Mouse (Mus musculus): ENCODE results near the gene Rcn3. TPM values are rescaled to one million over a fixed set of nuclear protein-coding genes. Genes with fewer than 3 reads are reported as not detected.
"Not testable (repeated sequence)": the region's sequence is repeated elsewhere in the genome, so short reads cannot be mapped to it uniquely, and the experiment has no call there.

Rcn3 gene
- polyA plus RNA-seq, 1 experiment from 2014 or later, result 376 TPM

- H3K27me3 ChIP-seq, result no peaks in the 10 kb centered on the region
- no peaks in the 10 kb centered on the region; the same call in 1 of the 2 replicates for H3K36me3 ChIP-seq
- peaks cover 36% of the 10 kb centered on the region for H3K4me1 ChIP-seq
- no peak overlapping the region for H3K9ac ChIP-seq
- no peak overlapping the region for H3K4me3 ChIP-seq
- 34% methylated on average over 6 of the region's 6 CpGs for WGBS
- H3K9me3 ChIP-seq, result no peaks in the 10 kb centered on the region
- H3K27ac ChIP-seq, result peak overlapping the region; percentile 60; the same call in 1 of the 2 replicates
- no peak for ATAC-seq (ENCODE audit: insufficient number of reproducible peaks, insufficient read depth, low FRiP score, low TSS enrichment, low read depth)
- no peak overlapping the region for H3K4me2 ChIP-seq
Measured at GRCm38 (mm10) chr7:45106441-45106840, 14.4 kb upstream of the Rcn3 start.

- no peaks in the 10 kb centered on the region for H3K9me3 ChIP-seq
- no peaks in the 10 kb centered on the region; the same call in 1 of the 2 replicates for H3K36me3 ChIP-seq
- peaks cover 36% of the 10 kb centered on the region for H3K4me1 ChIP-seq
- H3K9ac ChIP-seq, result no peak overlapping the region
- no peak overlapping the region for H3K27ac ChIP-seq
- H3K27me3 ChIP-seq, result no peaks in the 10 kb centered on the region
- ATAC-seq (ENCODE audit: insufficient number of reproducible peaks, insufficient read depth, low FRiP score, low TSS enrichment, low read depth), result no peak
- WGBS, result 76% methylated on average over 8 of the region's 8 CpGs
- H3K4me3 ChIP-seq, result no peak overlapping the region
- no peak overlapping the region for H3K4me2 ChIP-seq
Measured at GRCm38 (mm10) chr7:45105491-45105890, 13.5 kb upstream of the Rcn3 start.

- ATAC-seq (ENCODE audit: insufficient number of reproducible peaks, insufficient read depth, low FRiP score, low TSS enrichment, low read depth), result no peak
- WGBS, result 83% methylated on average over 5 of the region's 5 CpGs
Measured at GRCm38 (mm10) chr7:45104941-45105340, 12.9 kb upstream of the Rcn3 start.

GRCm38 (mm10) chr7:45103652-45104180 lies 11.7 kb upstream of the Rcn3 start, which contains the start of gene Fcgrt:
TSS of gene Fcgrt (minus strand) at chr7:45103851.
- 37% methylated on average over 7 of the region's 7 CpGs for WGBS

More at GRCm38 (mm10) chr7:45104941-45105340, 12.9 kb upstream of the Rcn3 start:
- no peaks in the 10 kb centered on the region for H3K9me3 ChIP-seq
- no peaks in the 10 kb centered on the region; the same call in 1 of the 2 replicates for H3K36me3 ChIP-seq
- no peak overlapping the region for H3K4me3 ChIP-seq
- no peak overlapping the region for H3K4me2 ChIP-seq
- H3K27me3 ChIP-seq, result no peaks in the 10 kb centered on the region
- H3K9ac ChIP-seq, result no peak overlapping the region
- H3K4me1 ChIP-seq, result peaks cover 36% of the 10 kb centered on the region
- H3K27ac ChIP-seq, result no peak overlapping the region

GRCm38 (mm10) chr7:45102940-45103585 lies 11.0 kb upstream of the Rcn3 start:
- Histone ChIP-seq H3K27me3 (no peaks in the 10 kb centered on the region), H3K36me3 (peaks cover 6% of the 10 kb centered on the region), H3K27ac (peak overlapping the region; percentile 94), H3K9me3 (no peaks in the 10 kb centered on the region), H3K4me3 (peak overlapping the region; percentile 40), H3K9ac (peak overlapping the region; percentile 70), H3K4me1 (peaks cover 36% of the 10 kb centered on the region), H3K4me2 (peak overlapping the region; percentile 61)
- WGBS, result 49% methylated on average over 9 of the region's 9 CpGs
- ATAC-seq (ENCODE audit: insufficient number of reproducible peaks, insufficient read depth, low FRiP score, low TSS enrichment, low read depth), result no peak

More at GRCm38 (mm10) chr7:45103652-45104180, 11.7 kb upstream of the Rcn3 start, which contains the start of gene Fcgrt:
- Histone ChIP-seq H3K9me3 (no peaks in the 10 kb centered on the region), H3K27ac (peak within 1 kb of the TSS; percentile 94), H3K9ac (peak within 1 kb of the TSS; percentile 70), H3K27me3 (no peaks in the 10 kb centered on the region), H3K36me3 (peaks cover 4% of the 10 kb centered on the region), H3K4me1 (peaks cover 36% of the 10 kb centered on the region), H3K4me3 (peak within 1 kb of the TSS; percentile 40), H3K4me2 (peak within 1 kb of the TSS; percentile 61)
- ATAC-seq (ENCODE audit: insufficient number of reproducible peaks, insufficient read depth, low FRiP score, low TSS enrichment, low read depth), result peak; percentile 88

GRCm38 (mm10) chr7:45102441-45102840 lies 10.4 kb upstream of the Rcn3 start:
- 91% methylated on average over 11 of the region's 11 CpGs for WGBS
- Histone ChIP-seq H3K4me2 (peak overlapping the region; percentile 61), H3K9me3 (no peaks in the 10 kb centered on the region), H3K27ac (peak overlapping the region; percentile 94; the same call in 1 of the 2 replicates), H3K36me3 (peaks cover 8% of the 10 kb centered on the region), H3K4me1 (peaks cover 36% of the 10 kb centered on the region), H3K4me3 (peak overlapping the region; percentile 40), H3K9ac (no peak overlapping the region; the same call in 1 of the 2 replicates), H3K27me3 (no peaks in the 10 kb centered on the region)
- ATAC-seq (ENCODE audit: insufficient number of reproducible peaks, insufficient read depth, low FRiP score, low TSS enrichment, low read depth), result no peak

- ATAC-seq (ENCODE audit: insufficient number of reproducible peaks, insufficient read depth, low FRiP score, low TSS enrichment, low read depth), result no peak
- Histone ChIP-seq H3K4me2 (no peak overlapping the region), H3K9ac (no peak overlapping the region), H3K27me3 (no peaks in the 10 kb centered on the region), H3K36me3 (peaks cover 21% of the 10 kb centered on the region), H3K9me3 (no peaks in the 10 kb centered on the region), H3K4me1 (peaks cover 29% of the 10 kb centered on the region), H3K4me3 (no peak overlapping the region), H3K27ac (no peak overlapping the region)
- 94% methylated on average over 6 of the region's 6 CpGs for WGBS
Measured at GRCm38 (mm10) chr7:45100046-45100445, 8.0 kb upstream of the Rcn3 start.

GRCm38 (mm10) chr7:45098541-45099240 lies 6.7 kb upstream of the Rcn3 start:
- Histone ChIP-seq H3K4me1 (peaks cover 32% of the 10 kb centered on the region), H3K36me3 (peaks cover 23% of the 10 kb centered on the region), H3K27me3 (no peaks in the 10 kb centered on the region), H3K9me3 (no peaks in the 10 kb centered on the region), H3K4me3 (no peak overlapping the region), H3K4me2 (no peak overlapping the region), H3K27ac (no peak overlapping the region), H3K9ac (no peak overlapping the region)
- WGBS, result 87% methylated on average over 8 of the region's 8 CpGs
- ATAC-seq (ENCODE audit: insufficient number of reproducible peaks, insufficient read depth, low FRiP score, low TSS enrichment, low read depth), result no peak

- Histone ChIP-seq H3K9ac (no peak overlapping the region), H3K36me3 (peaks cover 23% of the 10 kb centered on the region), H3K27ac (0 out of 2 replicates have a peak overlapping the region, but pooled peaks have one; percentile 1), H3K4me2 (no peak overlapping the region), H3K9me3 (no peaks in the 10 kb centered on the region), H3K27me3 (no peaks in the 10 kb centered on the region), H3K4me1 (peaks cover 28% of the 10 kb centered on the region), H3K4me3 (no peak overlapping the region)
- WGBS, result 51% methylated on average over 6 of the region's 6 CpGs
- ATAC-seq (ENCODE audit: insufficient number of reproducible peaks, insufficient read depth, low FRiP score, low TSS enrichment, low read depth), result no peak
Measured at GRCm38 (mm10) chr7:45097479-45097878, 5.5 kb upstream of the Rcn3 start.

GRCm38 (mm10) chr7:45095965-45096364 lies 3.9 kb upstream of the Rcn3 start:
- H3K9ac ChIP-seq; H3K4me2 ChIP-seq; H3K4me3 ChIP-seq; H3K27ac ChIP-seq; H3K9me3 ChIP-seq; H3K27me3 ChIP-seq; ATAC-seq (ENCODE audit: insufficient number of reproducible peaks, insufficient read depth, low FRiP score, low TSS enrichment, low read depth): not testable (repeated sequence)
- WGBS, result 95% methylated on average over 14 of the region's 14 CpGs
- H3K36me3 ChIP-seq, result peaks cover 23% of the 10 kb centered on the region
- peaks cover 24% of the 10 kb centered on the region for H3K4me1 ChIP-seq

GRCm38 (mm10) chr7:45095367-45095766 lies 3.3 kb upstream of the Rcn3 start:
- WGBS, result 78% methylated on average over 6 of the region's 6 CpGs
- Histone ChIP-seq H3K27me3 (no peaks in the 10 kb centered on the region), H3K4me2 (no peak overlapping the region), H3K4me3 (no peak overlapping the region), H3K9me3 (no peaks in the 10 kb centered on the region), H3K36me3 (peaks cover 26% of the 10 kb centered on the region), H3K4me1 (peaks cover 30% of the 10 kb centered on the region), H3K27ac (no peak overlapping the region), H3K9ac (no peak overlapping the region)
- ATAC-seq (ENCODE audit: insufficient number of reproducible peaks, insufficient read depth, low FRiP score, low TSS enrichment, low read depth), result no peak

Measured in embryonic facial prominence, embryonic 13.5 days (tissue).